Mouse (Mus musculus) heart, embryonic 11.5 days (tissue): ENCODE data around the gene Creb5. TPM values are rescaled to one million over a fixed set of nuclear protein-coding genes. Genes with fewer than 3 reads are reported as not detected.

Experiments
- ATAC-seq: fragments of 200-750 bp; cut with Nextera tagmentation; replicated peaks from 2 replicates; pipeline ENCODE4 v1.8.0; 2017; ENCODE audit warnings: moderate library complexity; ENCODE audit not compliant: insufficient number of reproducible peaks, low FRiP score, low TSS enrichment
- H3K27ac ChIP-seq: fragments of 300-500 bp; sonication (generic); 2 replicates; pipeline ENCODE4 v1.5.1; 2014; ENCODE audit warnings: mild to moderate bottlenecking, low read depth, low read length
- H3K27me3 ChIP-seq: fragments of 300-500 bp; sonication (generic); 2 replicates; pipeline ENCODE4 v1.6.1; 2014; ENCODE audit warnings: mild to moderate bottlenecking, low read length, mixed read lengths; ENCODE audit not compliant: control insufficient read depth, insufficient read depth
- H3K36me3 ChIP-seq: fragments of 300-500 bp; sonication (generic); 2 replicates; pipeline ENCODE4 v1.6.1; 2014; ENCODE audit warnings: mild to moderate bottlenecking, low read length, moderate library complexity, mixed read lengths; ENCODE audit not compliant: control insufficient read depth, insufficient read depth
- H3K4me1 ChIP-seq: fragments of 300-500 bp; sonication (generic); 2 replicates; pipeline ENCODE4 v1.6.1; 2014; ENCODE audit warnings: low read length; ENCODE audit not compliant: control insufficient read depth, insufficient read depth
- H3K4me2 ChIP-seq: fragments of 300-500 bp; sonication (generic); 2 replicates; pipeline ENCODE4 v1.6.1; 2014; ENCODE audit warnings: mild to moderate bottlenecking, moderate library complexity
- H3K4me3 ChIP-seq: fragments of 300-500 bp; sonication (generic); 2 replicates; pipeline ENCODE4 v1.5.1; 2014; ENCODE audit warnings: low read depth, low read length
- H3K9ac ChIP-seq: fragments of 300-500 bp; sonication (generic); 2 replicates; pipeline ENCODE4 v1.6.1; 2014; ENCODE audit warnings: mild to moderate bottlenecking, low read depth, low read length, moderate library complexity
- H3K9me3 ChIP-seq: fragments of 300-500 bp; sonication (generic); replicated peaks from 2 replicates; pipeline ENCODE4 v1.6.1; 2016; ENCODE audit warnings: low read length; ENCODE audit not compliant: control insufficient read depth
- WGBS: fragments of 180-500 bp; shearing (Covaris S2); extraction: QIAGEN DNeasy Blood & Tissue Kit; methylation state at CpG from one replicate; pipeline ENCODE4 v1.1.7; 2014; ENCODE audit not compliant: insufficient replicate concordance; 5-methylcytosine and 5-hydroxymethylcytosine counted together
- polyA plus RNA-seq: library from polyadenylated mRNA; unstranded; fragments of >200 nt; fragmentation: Nextera tagmentation; extraction: Ambion mirVana; gene quantifications from 2 replicates; pipeline ENCODE4 v1.2.1, GENCODE M21; 2014

Gene Creb5
- polyA plus RNA-seq, 1 experiment from 2014 or later, result 30.3 TPM

DNA sequence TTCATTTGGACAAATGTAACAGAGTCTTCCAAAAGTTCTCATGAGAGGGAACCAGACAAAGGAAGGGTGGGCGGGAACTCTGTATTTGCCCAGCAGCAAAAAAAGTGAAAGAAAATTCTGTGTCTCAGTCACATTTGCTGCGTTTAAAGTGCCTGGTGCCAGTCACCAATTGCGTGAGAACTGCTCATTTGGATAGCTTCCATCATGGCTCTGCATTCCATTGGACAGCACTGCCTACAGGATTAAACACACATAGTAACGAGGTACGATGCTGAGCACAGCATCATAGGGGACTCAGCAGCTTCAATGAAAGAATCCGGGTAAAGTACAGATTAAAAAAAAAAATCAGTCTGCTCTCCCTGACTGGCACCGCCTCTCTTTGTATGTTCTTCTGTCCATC, 443.4 kb downstream of the Creb5 start:
- no peak for ATAC-seq
- no peak overlapping the region for H3K27ac ChIP-seq
- no peak overlapping the region for H3K4me2 ChIP-seq
- 86% methylated on average over 7 of the region's 7 CpGs for WGBS
- no peaks in the 10 kb centered on the region for H3K27me3 ChIP-seq
- H3K36me3 ChIP-seq, result no peaks in the 10 kb centered on the region
- H3K4me3 ChIP-seq, result no peak overlapping the region
- H3K9ac ChIP-seq, result no peak overlapping the region
- H3K4me1 ChIP-seq, result no peaks in the 10 kb centered on the region
- no peaks in the 10 kb centered on the region for H3K9me3 ChIP-seq

DNA sequence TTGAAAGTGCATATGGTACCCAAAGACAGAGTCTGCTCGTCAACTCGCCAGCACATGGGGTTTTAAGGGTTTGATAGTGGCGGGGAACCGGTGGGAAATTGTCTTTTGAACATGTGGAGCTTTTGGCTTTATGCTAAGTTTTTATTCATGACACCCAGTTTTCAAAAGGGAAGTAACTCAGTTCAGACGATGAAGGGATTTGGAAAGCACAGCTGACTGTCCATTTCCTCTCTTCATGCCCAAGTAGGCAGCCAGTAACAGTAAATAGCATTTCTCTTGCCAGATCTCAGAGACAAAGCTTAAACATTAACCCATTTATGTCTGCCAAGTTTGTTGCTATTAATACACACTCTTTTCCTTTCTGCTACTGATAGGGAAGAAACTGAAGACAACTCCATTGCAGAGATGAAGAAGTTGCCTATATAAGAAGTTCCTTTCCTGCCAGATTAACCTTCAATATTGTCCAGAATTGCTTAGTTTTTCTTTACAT, 444.0 kb downstream of the Creb5 start:
- WGBS, result 81% methylated on average over 5 of the region's 5 CpGs
- H3K4me1 ChIP-seq, result no peaks in the 10 kb centered on the region
- H3K4me2 ChIP-seq, result no peak overlapping the region
- no peaks in the 10 kb centered on the region for H3K36me3 ChIP-seq
- no peaks in the 10 kb centered on the region for H3K9me3 ChIP-seq
- H3K27ac ChIP-seq, result no peak overlapping the region
- H3K27me3 ChIP-seq, result no peaks in the 10 kb centered on the region
- no peak overlapping the region for H3K9ac ChIP-seq
- no peak overlapping the region for H3K4me3 ChIP-seq
- ATAC-seq, result no peak

DNA sequence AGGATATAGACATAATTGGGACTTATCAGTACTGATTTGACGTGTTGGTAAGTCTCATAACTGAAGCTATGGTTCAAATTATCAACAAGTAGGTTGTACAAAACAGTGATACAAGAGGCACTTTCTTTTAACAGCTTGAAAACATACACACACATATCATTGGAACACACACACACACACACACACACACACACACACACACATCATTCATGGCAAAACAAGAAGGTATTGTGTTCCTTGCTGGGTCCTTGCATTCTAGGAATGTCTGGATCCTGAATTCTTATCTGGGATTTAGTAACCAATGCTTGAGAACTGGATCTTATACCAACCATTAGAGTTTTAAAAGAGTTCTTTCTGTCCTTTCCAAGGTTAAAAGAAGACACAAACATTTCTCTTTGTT, 446.5 kb downstream of the Creb5 start:
- no peaks in the 10 kb centered on the region for H3K4me1 ChIP-seq
- no peak overlapping the region for H3K9ac ChIP-seq
- no peaks in the 10 kb centered on the region for H3K9me3 ChIP-seq
- no peak overlapping the region for H3K27ac ChIP-seq
- ATAC-seq, result no peak
- no peak overlapping the region for H3K4me2 ChIP-seq
- H3K36me3 ChIP-seq, result no peaks in the 10 kb centered on the region
- H3K27me3 ChIP-seq, result no peaks in the 10 kb centered on the region
- no peak overlapping the region for H3K4me3 ChIP-seq
- 59% methylated on average over 1 of the region's 1 CpGs for WGBS

DNA sequence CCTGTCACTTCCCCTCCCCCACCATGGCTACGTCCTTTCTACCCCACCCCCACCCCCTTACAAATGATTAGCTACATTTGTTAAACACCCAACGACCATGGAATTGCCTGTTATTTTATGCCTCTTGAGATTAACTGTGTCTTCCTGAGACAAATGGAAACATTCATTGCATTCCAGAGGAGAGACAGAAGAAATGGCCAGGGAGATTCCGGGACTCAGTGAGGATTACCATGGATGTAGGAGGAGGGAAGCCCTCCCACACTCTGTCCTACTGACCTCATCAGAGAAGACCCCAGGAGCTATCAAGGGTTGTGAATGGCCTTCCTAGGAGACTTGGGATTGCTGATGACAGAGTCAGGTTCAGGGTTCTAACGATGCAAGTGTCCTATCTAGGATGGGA, 446.9 kb downstream of the Creb5 start:
- 22% methylated on average over 4 of the region's 4 CpGs for WGBS
- H3K27ac ChIP-seq, result no peak overlapping the region
- no peak overlapping the region for H3K4me2 ChIP-seq
- no peaks in the 10 kb centered on the region for H3K4me1 ChIP-seq
- no peak overlapping the region for H3K9ac ChIP-seq
- no peaks in the 10 kb centered on the region for H3K36me3 ChIP-seq
- no peaks in the 10 kb centered on the region for H3K9me3 ChIP-seq
- ATAC-seq, result no peak
- H3K4me3 ChIP-seq, result no peak overlapping the region
- no peaks in the 10 kb centered on the region for H3K27me3 ChIP-seq

DNA sequence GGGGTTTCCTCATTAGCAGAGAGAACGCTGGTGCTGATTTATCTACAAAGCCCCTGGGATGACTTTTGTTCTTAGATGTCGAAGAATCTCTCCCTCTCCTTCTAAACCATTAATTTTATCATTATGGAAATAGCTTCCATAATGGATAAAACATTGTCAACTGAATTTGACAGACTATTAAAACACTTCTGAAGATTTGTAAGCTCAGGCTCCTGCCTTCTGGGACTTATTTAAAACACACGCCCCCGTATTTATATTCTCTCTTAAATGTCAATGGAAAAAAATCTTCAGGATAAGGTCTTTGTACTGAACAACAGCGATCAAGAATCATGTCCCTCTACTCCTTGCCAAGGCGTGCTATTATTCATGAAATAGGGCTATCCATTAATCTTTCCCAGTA, 448.6 kb downstream of the Creb5 start:
- Histone ChIP-seq H3K9me3 (no peaks in the 10 kb centered on the region), H3K4me2 (no peak overlapping the region), H3K36me3 (no peaks in the 10 kb centered on the region), H3K4me3 (no peak overlapping the region), H3K9ac (no peak overlapping the region), H3K27ac (no peak overlapping the region), H3K4me1 (no peaks in the 10 kb centered on the region), H3K27me3 (no peaks in the 10 kb centered on the region)
- 70% methylated on average over 6 of the region's 6 CpGs for WGBS
- ATAC-seq, result no peak

DNA sequence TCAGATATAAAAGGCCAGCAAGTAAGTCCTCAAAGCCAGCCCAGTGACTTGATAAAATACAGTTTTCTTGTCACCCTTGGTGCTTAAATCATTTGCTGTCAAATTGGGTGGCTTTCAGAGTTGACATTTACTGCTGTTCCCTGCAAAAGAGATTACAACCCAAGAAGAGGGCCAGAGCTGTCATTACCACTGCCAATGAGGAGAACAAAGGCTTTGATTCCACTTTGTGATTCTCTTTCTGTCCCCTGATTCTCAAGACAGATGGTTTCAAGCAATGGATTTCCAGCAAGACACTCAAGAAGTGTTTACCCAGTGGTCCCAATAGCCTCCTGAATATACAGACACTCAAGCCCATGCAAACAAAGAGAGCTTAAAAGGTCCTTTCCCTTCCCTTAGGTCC, 451.1 kb downstream of the Creb5 start:
- H3K27ac ChIP-seq, result no peak overlapping the region
- no peaks in the 10 kb centered on the region for H3K27me3 ChIP-seq
- no peak overlapping the region for H3K4me2 ChIP-seq
- no peaks in the 10 kb centered on the region for H3K4me1 ChIP-seq
- no peak overlapping the region for H3K4me3 ChIP-seq
- no peaks in the 10 kb centered on the region for H3K36me3 ChIP-seq
- H3K9ac ChIP-seq, result no peak overlapping the region
- no peaks in the 10 kb centered on the region for H3K9me3 ChIP-seq
- ATAC-seq, result no peak

DNA sequence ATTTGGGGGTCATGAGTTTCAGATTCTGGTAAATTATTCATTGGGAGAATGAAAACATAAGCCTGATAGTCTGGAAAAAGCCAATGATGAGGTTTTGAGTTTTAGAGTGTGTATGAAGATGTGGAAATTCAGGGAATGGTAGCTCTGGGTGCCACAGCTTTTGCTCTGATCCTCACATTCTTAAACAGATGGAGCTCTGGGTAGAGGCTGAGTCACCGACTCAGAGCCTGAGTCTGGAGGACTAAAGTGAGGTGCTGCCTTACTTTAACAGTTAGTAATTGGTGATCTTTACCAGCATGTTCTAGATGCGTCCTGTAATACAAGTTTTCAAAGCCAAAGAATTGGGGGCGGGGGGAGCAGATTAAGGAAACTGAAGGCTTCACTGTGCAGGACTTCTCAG, 454.2 kb downstream of the Creb5 start:
- Histone ChIP-seq H3K27me3 (no peaks in the 10 kb centered on the region), H3K9me3 (no peaks in the 10 kb centered on the region), H3K4me2 (no peak overlapping the region), H3K4me3 (no peak overlapping the region), H3K4me1 (no peaks in the 10 kb centered on the region), H3K36me3 (no peaks in the 10 kb centered on the region), H3K9ac (no peak overlapping the region), H3K27ac (no peak overlapping the region)
- 76% methylated on average over 3 of the region's 3 CpGs for WGBS
- no peak for ATAC-seq

Other genes starting within 250 kb of the Creb5 start
- gene Jazf1, start 218.6 kb upstream of the Creb5 start, polyA plus RNA-seq, result 11.5 and 11.9 TPM in 2 replicates